In genomic region chr13:44158364-44158763, GRCm38 (mm10) we compare ENCODE assay signal across 28 mouse cellular contexts.
DNase-seq lines count a peak whose midpoint lies in the region; ATAC-seq lines count a peak whose summit lies in the region.
"Had no signal": no experiment of that assay in that cellular context is flagged by ENCODE, and none has a peak within 500 bp of the region (broad histone marks: within the 10 kb centered on the region; RNA-seq: fewer than 3 reads in every experiment).

No protein-coding gene starts in this region.

- WGBS in heart, embryonic 10.5 days, result 75% methylated on average over 6 of the region's 6 CpGs
- WGBS in kidney, embryonic 16.5 days, result 24% methylated on average over 6 of the region's 6 CpGs
- WGBS in midbrain, embryonic 11.5 days, result 86% methylated on average over 6 of the region's 6 CpGs
- WGBS in midbrain, embryonic 16.5 days, result 72% methylated on average over 6 of the region's 6 CpGs

- H3K9ac ChIP-seq in kidney, embryonic 16.5 days (replicated peaks; ENCODE audit: low read length), result no peak overlapping the region
- no peak overlapping the region for H3K9ac ChIP-seq in midbrain, embryonic 11.5 days (ENCODE audit: low read length)
- H3K9ac ChIP-seq in midbrain, embryonic 16.5 days (ENCODE audit: low read depth, low read length), result no peak overlapping the region
- H3K9ac ChIP-seq: embryonic facial prominence, embryonic 13.5 days; forebrain, embryonic 12.5 days; forebrain, embryonic 15.5 days; heart, embryonic 12.5 days; heart, embryonic 15.5 days; hindbrain, embryonic 13.5 days had no signal

- no peak overlapping the region for H3K27ac ChIP-seq in heart, embryonic 10.5 days
- H3K27ac ChIP-seq in kidney, embryonic 16.5 days (ENCODE audit: low read length), result no peak overlapping the region
- no peak overlapping the region for H3K27ac ChIP-seq in midbrain, embryonic 11.5 days (ENCODE audit: low read depth, low read length)
- no peak overlapping the region for H3K27ac ChIP-seq in midbrain, embryonic 16.5 days (ENCODE audit: low read length)
- H3K27ac ChIP-seq: embryonic facial prominence, embryonic 10.5 days; embryonic facial prominence, embryonic 13.5 days; forebrain, embryonic 12.5 days; forebrain, embryonic 15.5 days; heart, adult 2 months; heart, embryonic 15.5 days; hindbrain, embryonic 10.5 days; hindbrain, embryonic 13.5 days had no signal

- H3K4me2 ChIP-seq in kidney, embryonic 16.5 days (replicated peaks; ENCODE audit: low read depth, low read length), result no peak overlapping the region
- H3K4me2 ChIP-seq in midbrain, embryonic 11.5 days, result no peak overlapping the region
- H3K4me2 ChIP-seq in midbrain, embryonic 16.5 days (ENCODE audit: low read length), result no peak overlapping the region
- H3K4me2 ChIP-seq: embryonic facial prominence, embryonic 13.5 days; forebrain, embryonic 12.5 days; forebrain, embryonic 15.5 days; heart, embryonic 12.5 days; heart, embryonic 15.5 days; hindbrain, embryonic 13.5 days had no signal

- peak; percentile 89 for ATAC-seq in kidney, embryonic 16.5 days (ENCODE audit: low FRiP score, low TSS enrichment)
- ATAC-seq in midbrain, embryonic 11.5 days (ENCODE audit: low FRiP score), result no peak
- ATAC-seq in midbrain, embryonic 16.5 days, result no peak
- ATAC-seq: activated CD4-positive, CD25-positive, alpha-beta regulatory T cell, adult 4 months; forebrain, embryonic 15.5 days; hindbrain, embryonic 16.5 days had no signal

- no peaks in the 10 kb centered on the region for H3K36me3 ChIP-seq in heart, embryonic 10.5 days
- no peaks in the 10 kb centered on the region for H3K36me3 ChIP-seq in kidney, embryonic 16.5 days (ENCODE audit: insufficient read depth, low read length)
- no peaks in the 10 kb centered on the region for H3K36me3 ChIP-seq in midbrain, embryonic 11.5 days (ENCODE audit: control insufficient read depth, insufficient read depth, low read length)
- H3K36me3 ChIP-seq in midbrain, embryonic 16.5 days (ENCODE audit: control insufficient read depth, insufficient read depth, low read length), result no peaks in the 10 kb centered on the region
- H3K36me3 ChIP-seq: embryonic facial prominence, embryonic 10.5 days; embryonic facial prominence, embryonic 13.5 days; forebrain, embryonic 12.5 days; forebrain, embryonic 15.5 days; heart, embryonic 12.5 days; heart, embryonic 15.5 days; hindbrain, embryonic 10.5 days; hindbrain, embryonic 13.5 days had no signal

- no peak overlapping the region for H3K4me3 ChIP-seq in heart, embryonic 10.5 days
- H3K4me3 ChIP-seq in kidney, embryonic 16.5 days (ENCODE audit: low read length), result no peak overlapping the region
- no peak overlapping the region for H3K4me3 ChIP-seq in midbrain, embryonic 11.5 days (ENCODE audit: low read depth, low read length)
- H3K4me3 ChIP-seq in midbrain, embryonic 16.5 days (ENCODE audit: low read depth, low read length), result no peak overlapping the region
- H3K4me3 ChIP-seq: embryonic facial prominence, embryonic 10.5 days; embryonic facial prominence, embryonic 13.5 days; erythroblast, embryonic 14.5 days; forebrain, embryonic 12.5 days; forebrain, embryonic 15.5 days; heart, adult 2 months; heart, embryonic 12.5 days; heart, embryonic 15.5 days; hindbrain, embryonic 10.5 days; hindbrain, embryonic 13.5 days had no signal

- H3K9me3 ChIP-seq in heart, embryonic 10.5 days, result peaks cover 4% of the 10 kb centered on the region; the same call in 1 of the 2 replicates
- H3K9me3 ChIP-seq in kidney, embryonic 16.5 days (ENCODE audit: low read length), result peaks cover 9% of the 10 kb centered on the region; the same call in 1 of the 2 replicates
- H3K9me3 ChIP-seq in midbrain, embryonic 11.5 days (ENCODE audit: control insufficient read depth, low read length), result no peaks in the 10 kb centered on the region; the same call in 1 of the 2 replicates
- 0 out of 2 replicates have a peak, but pooled peaks cover 2% of the 10 kb centered on the region for H3K9me3 ChIP-seq in midbrain, embryonic 16.5 days (replicated peaks; ENCODE audit: control insufficient read depth, low read length, poor library complexity, severe bottlenecking)
- H3K9me3 ChIP-seq: forebrain, embryonic 15.5 days; heart, embryonic 15.5 days; hindbrain, embryonic 13.5 days had no signal

- H3K4me1 ChIP-seq in heart, embryonic 10.5 days, result peaks cover 4% of the 10 kb centered on the region; the same call in 1 of the 2 replicates
- 0 out of 2 replicates have a peak, but pooled peaks cover 3% of the 10 kb centered on the region for H3K4me1 ChIP-seq in kidney, embryonic 16.5 days (ENCODE audit: insufficient read depth, low read length)
- no peaks in the 10 kb centered on the region for H3K4me1 ChIP-seq in midbrain, embryonic 11.5 days (ENCODE audit: control insufficient read depth, insufficient read depth, low read length)
- no peaks in the 10 kb centered on the region for H3K4me1 ChIP-seq in midbrain, embryonic 16.5 days (ENCODE audit: control insufficient read depth, insufficient read depth, low read length)
- H3K4me1 ChIP-seq: embryonic facial prominence, embryonic 10.5 days; forebrain, embryonic 12.5 days; forebrain, embryonic 15.5 days; hindbrain, embryonic 10.5 days; hindbrain, embryonic 13.5 days had no signal

- H3K27me3 ChIP-seq in heart, embryonic 10.5 days (ENCODE audit: insufficient read depth, poor library complexity, severe bottlenecking), result no peaks in the 10 kb centered on the region
- no peaks in the 10 kb centered on the region for H3K27me3 ChIP-seq in kidney, embryonic 16.5 days (ENCODE audit: insufficient read depth, low read length)
- H3K27me3 ChIP-seq in midbrain, embryonic 11.5 days (ENCODE audit: control insufficient read depth, insufficient read depth, low read length), result no peaks in the 10 kb centered on the region
- no peaks in the 10 kb centered on the region for H3K27me3 ChIP-seq in midbrain, embryonic 16.5 days (ENCODE audit: control insufficient read depth, insufficient read depth, low read depth, low read length)
- H3K27me3 ChIP-seq: embryonic facial prominence, embryonic 13.5 days; forebrain, embryonic 12.5 days; forebrain, embryonic 15.5 days; heart, embryonic 12.5 days; heart, embryonic 15.5 days; hindbrain, embryonic 13.5 days had no signal

- peak; percentile 57 for DNase-seq in heart, adult 11 months
- DNase-seq in heart, embryonic 10.5 days (ENCODE audit: low spot score), result no peak
- no peak for DNase-seq in kidney, postnatal 10 days
- peak; percentile 44 for DNase-seq in midbrain, embryonic 11.5 days (ENCODE audit: low spot score, missing footprints)
- DNase-seq: adrenal gland, adult 8-10 months; adrenal gland, postnatal 25 days; cerebellum, adult 11-12 months; cerebellum, adult 8-10 months; cerebellum, postnatal 10 days; cerebellum, postnatal 36 days; embryo, embryonic 11 days; gastrocnemius, postnatal 25 days; heart, adult 2 months; heart, postnatal 10 days; heart, postnatal 36 days had no signal

Comparison
In these comparisons a context has a peak if more than half of its experiments do, and no peak if none do; other contexts are left out.
1. DNase-seq: peak in heart, adult 11 months (single experiment) and midbrain, embryonic 11.5 days (single experiment); none in heart, embryonic 10.5 days (single experiment) and kidney, postnatal 10 days (single experiment).